Mouse (Mus musculus): ENCODE data around the gene Gm14085.
"Not testable (repeated sequence)": the region's sequence is repeated elsewhere in the genome, so short reads cannot be mapped to it uniquely, and the experiment has no call there.

The Gm14085 gene

DNA sequence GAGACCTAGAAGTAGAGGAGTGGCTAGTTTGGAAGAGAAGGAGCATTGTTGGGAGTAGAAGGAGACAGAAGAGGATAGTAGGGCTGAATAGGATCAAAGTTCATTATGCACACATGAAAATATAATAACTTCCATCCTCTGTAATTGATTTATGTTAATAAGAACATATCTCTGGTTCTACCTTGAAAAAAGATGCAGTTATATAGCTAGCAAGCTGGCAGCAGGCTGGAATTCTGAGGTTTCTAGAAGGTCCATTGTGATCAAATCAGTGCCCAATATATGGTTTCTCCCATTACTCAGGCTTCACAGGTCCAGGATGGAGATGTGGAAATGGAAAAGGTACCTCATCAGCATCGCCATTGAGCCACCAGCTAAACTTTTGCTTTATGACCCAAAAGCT, at the start of gene Gm14085:
Gene Gm14085, plus strand, starts transcription at position 301 of the 400 bp plus-strand sequence.
- in situ Hi-C loops (cut with MboI, MseI): no loop called here

DNA sequence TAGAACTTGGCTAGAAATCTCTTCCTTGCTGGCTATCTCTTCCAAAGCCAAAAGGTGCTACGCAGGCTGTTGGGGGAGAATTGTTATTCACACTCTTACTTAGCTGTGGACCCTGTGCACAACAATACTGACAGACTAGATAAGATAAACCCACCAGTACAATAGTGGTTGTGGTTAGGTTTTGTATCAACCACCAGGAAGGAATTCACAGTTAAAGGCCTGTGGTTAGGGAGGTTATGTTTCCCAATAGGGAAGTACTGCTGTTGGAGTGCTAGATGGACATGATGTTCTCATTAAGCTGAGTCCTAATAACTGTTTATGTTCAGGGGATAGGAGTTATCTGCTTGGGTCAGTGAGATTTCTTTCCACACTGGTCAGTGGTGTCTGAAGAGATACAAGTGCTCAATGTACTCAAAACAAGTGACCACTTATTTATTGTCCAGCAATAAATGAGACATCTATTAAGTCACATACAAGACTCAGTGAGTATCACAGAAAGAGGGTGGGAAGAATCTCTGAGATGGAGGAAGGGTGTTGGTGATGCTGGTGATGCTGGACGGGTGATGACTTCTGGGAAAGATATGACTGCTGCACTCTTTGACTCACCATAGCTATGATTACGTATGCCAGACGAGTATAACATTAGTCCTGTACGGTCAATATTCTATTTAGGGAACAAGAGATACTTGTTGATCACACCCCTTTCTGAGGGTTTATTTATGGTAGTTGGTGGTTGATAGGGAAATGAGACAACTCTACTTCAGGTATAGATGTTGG, 45.8 kb upstream of the Gm14085 start:
- in situ Hi-C loops (cut with MboI, MseI): not testable (repeated sequence)

DNA sequence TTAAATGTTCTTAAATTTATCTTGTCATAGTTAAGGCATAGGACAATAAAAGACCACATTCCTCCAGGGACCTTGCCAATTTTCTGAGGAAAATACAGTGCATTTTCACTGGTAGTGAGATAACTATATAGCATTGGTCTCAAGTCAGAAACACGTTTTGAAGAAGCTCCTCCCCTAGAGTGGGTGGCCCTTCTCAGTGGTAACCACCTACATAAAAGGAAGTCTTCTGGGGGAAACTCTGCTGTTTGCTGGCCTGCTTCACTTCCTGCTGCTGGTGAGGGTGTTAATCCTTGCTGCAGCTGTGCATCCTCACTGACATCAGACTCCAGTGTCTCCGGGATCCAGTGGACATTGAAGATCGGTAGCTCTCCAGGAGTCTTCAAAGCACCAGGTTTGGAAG, 44.2 kb upstream of the Gm14085 start:
- in situ Hi-C loops (cut with MboI, MseI): not testable (repeated sequence)

DNA sequence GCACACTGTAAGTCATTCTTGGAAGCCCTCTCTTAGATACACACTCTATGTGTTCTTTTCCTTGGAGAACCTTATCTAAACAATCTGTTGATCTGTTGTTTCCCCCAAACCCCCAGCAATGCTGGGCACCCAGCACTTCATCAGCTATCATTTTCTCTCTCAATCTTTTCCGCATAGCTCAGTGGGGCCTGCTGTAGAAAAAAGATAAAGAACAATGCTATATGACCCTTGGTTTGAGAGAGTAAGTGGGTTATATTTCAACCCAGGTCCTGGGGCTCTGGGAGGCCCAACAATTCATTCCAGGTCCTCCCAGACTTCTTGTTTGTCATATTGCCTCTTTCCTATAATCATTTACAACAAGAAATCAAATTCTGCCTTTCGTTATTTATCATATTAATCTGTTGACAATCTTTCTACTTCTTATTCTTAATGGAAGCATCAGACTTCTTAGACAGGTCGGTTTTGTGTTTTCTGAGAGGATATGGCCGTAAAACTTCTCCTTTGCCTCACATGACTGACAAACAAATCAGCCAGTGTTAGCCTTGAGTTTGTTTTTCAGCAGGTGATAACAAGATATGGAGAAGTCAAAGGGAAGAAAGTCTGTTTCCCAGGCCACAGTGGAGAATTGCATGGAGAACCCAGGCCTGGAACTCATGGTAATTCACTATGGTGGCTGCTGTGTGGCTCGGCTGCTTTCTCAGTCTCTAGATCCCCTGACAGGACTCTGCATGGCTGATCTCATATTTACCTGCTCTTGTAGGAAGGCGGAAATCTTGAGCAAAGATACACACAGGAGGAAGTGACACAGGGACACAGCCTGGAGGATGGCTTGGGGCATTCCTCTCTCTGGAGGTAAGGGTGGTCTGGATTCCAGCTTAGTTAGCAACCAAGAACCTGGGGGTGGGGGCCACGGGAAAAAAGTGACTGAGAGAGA, 43.5 kb upstream of the Gm14085 start:
- in situ Hi-C loops (cut with MboI, MseI): no loop called here

DNA sequence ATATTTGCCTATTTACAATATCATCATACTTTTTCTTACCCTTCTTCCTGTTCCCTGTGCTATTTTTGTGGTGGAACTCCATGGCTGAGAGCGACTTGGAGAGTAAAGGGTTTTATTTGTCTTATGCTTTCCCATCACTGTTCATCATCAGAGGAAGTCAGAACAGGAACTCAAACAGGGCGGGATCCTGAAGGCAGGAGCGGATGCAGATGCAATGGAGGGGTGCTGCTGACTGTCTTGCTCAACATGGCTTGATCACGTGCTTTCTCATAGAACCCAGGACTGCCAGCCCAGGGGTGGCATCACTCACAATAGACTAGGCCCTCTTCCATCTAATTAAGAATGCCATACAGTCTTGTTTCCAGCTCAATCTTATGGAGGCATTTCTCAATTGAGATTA, 34.4 kb upstream of the Gm14085 start:
- in situ Hi-C loops (cut with MboI, MseI): no loop called here

DNA sequence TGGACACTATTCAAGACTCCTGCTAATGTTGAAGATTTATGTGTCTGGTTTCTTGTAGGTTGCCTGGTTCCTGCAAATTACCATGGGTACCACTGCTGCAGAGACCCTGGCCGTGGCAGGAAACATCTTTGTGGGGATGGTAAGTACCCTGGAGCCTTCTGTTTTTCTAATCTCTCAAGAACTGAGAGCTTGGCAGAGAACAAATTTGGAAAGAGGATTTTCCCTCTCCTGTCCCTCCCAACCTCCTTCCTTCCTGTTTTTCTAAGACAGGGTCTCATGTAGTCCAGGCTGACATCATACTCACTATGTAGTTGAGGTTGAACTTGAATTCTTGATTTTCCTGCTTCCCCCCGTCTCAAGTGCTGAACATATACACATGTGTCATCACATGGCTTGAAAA, 32.3 kb upstream of the Gm14085 start:
- in situ Hi-C loops (cut with MboI, MseI): no loop called here

DNA sequence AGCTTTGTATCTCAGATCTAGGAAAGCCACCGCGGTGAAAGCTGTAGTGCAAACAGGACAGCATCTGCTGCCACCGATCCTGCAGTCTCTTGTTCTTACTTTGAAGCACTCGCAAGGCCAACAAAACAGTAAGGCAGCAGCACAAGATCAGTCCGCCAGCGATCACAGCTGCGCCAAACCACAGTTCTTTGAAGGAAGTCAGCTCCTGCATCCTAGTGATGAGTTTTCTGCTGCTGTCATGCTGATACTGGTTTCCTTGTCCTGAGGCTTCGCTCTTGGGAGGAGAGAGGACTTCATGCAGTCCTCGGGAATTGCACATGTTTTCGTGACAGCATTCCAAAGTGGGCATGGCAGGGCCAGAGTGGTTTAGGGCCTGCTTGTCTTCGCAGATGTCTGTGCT, 17.8 kb upstream of the Gm14085 start:
- in situ Hi-C loops (cut with MboI, MseI): no loop called here

DNA sequence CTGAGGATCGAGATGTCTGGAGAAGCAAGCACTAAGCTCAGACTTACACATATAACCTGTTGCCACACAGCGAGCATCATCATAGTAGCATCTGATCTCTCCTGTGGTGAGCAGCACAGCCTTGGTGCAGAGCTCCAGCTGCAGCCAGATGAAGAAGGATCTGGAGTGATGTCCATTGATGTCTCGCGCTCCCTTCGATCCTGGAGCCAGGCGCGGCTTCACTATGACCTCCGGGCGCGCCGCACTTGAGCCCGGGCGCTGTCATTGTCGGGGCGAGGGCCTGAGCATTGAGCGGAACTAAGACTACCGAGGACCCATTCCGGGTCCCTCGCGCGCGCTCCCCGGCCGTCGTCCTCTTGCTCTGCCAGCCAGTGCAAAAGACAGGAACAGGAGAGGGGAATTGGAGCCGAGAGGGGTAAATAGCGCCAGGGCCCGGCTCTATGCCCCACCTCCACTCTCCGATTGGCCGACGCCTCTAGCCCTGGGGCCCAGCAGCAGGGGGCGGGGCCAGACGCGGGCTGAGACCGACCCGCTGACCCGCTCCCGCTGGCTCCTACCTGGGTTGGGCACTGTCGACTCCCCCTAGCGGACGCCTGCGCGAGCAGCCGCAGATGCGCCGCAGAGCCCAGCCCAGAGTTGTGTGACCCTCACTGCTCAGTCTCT, 17.3 kb upstream of the Gm14085 start:
- in situ Hi-C loops (cut with MboI, MseI): no loop called here

DNA sequence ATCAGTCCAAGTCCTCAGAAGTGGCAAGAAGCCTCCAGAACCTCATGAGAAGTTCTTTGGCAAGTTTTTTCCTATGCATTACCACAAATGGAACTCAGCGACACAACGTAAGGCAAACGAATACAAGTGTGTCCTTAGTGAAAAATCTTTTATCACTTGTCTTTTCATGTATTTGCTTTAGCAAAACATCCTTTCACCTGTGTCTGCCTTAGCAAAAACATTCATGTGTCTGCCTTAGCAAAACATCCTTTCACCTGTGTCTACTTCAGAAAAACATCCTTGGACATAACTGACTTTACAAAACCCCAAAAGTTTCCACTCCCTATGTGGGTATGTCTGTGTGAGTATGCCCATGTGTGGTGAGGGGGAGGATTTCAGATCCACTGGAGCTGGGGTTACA, 15.5 kb upstream of the Gm14085 start:
- in situ Hi-C loops (cut with MboI, MseI): no loop called here

DNA sequence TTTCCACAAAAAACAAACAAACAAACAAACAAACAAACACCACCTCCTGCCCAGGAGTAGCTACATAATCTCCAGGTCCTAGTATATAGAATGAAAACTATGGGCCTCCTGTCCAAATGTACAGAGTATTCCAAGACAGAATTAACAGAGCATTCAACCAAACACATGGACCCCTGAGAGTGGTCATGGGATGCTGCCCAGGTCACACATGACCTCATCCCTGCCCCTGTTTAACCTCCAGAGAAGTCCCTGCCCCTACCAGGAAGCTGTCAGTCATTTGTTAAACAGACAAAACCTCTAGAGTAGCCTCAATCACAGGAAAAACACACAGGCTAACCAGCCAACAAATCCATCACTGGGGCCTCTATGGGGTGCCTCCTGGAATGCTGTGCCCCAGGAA, 8.2 kb upstream of the Gm14085 start:
- in situ Hi-C loops (cut with MboI, MseI): loop anchor here (5.0 kb wide), 1 partner anchor 74 kb away; no protein-coding TSS in a partner anchor

DNA sequence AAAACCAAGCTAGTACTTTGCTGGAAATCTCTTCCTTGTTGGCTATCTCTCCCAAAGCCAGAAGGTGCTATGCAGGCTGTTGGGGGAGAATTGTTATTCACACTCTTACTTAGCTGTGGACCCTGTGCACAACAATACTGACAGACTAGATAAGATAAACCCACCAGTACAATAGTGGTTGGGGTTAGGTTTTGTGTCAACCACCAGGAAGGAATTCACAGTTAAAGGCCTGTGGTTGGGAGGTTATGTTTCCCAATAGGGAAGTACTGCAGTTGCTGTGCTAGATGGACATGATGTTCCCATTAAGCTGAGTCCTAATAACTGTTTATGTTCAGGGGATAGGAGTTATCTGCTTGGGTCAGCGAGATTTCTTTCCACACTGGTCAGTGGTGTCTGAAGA, 954 bp upstream of the Gm14085 start:
- in situ Hi-C loops (cut with MboI, MseI): not testable (repeated sequence)

DNA sequence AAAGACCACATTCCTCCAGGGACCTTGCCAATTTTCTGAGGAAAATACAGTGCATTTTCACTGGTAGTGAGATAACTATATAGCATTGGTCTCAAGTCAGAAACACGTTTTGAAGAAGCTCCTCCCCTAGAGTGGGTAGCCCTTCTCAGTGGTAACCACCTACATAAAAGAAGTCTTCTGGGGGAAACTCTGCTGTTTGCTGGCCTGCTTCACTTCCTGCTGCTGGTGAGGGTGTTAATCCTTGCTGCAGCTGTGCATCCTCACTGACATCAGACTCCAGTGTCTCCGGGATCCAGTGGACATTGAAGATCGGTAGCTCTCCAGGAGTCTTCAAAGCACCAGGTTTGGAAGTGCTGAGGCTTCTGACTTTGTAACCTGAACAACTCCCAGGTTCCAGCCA, 913 bp downstream of the Gm14085 start:
- in situ Hi-C loops (cut with MboI, MseI): not testable (repeated sequence)

DNA sequence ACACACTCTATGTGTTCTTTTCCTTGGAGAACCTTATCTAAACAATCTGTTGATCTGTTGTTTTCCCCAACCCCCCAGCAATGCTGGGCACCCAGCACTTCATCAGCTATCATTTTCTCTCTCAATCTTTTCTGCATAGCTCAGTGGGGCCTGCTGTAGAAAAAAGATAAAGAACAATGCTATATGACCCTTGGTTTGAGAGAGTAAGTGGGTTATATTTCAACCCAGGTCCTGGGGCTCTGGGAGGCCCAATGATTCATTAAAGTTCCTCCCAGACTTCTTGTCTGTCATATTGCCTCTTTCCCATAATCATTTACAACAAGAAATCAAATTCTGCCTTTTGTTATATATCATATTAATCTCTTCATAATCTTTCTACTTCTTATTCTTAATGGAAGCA, 1.4 kb downstream of the Gm14085 start:
- in situ Hi-C loops (cut with MboI, MseI): not testable (repeated sequence)

DNA sequence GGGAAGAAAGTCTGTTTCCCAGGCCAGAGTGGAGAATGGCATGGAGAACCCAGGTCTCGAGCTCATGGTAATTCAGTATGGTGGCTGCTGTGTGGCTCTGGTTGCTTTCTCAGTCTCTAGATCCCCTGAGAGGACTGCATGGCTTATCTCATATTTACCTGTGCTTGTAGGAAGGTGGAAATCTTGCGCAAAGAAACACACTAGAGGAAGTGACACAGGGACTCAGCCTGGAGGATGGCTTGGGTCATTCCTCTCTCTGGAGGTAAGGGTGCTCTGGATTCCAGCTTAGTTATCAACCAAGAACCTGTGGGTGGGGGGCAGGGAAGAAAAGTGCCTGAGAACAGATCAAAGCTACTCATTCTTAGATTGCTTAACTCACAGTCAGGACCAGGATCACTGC, 1.9 kb downstream of the Gm14085 start:
- in situ Hi-C loops (cut with MboI, MseI): no loop called here

DNA sequence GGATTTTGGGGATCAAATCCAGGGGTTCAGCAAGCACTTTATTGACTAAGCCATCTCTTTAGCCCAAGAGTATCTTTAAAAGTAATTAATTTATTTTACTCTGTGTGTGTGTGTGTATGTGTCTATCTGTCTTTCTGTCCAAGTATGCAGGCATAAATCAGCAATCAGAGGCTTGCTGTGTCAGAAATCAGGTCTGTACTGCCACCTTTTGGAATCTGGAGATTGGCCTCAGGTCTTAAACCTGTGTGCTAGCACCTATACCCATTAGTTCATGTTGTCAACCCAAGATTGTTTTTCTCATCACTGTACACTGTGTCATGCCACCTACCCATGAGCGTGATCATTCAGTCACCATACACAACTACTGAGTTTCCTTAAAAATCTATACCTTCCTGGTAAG, 45.0 kb downstream of the Gm14085 start:
- in situ Hi-C loops (cut with MboI, MseI): not testable (repeated sequence)

DNA sequence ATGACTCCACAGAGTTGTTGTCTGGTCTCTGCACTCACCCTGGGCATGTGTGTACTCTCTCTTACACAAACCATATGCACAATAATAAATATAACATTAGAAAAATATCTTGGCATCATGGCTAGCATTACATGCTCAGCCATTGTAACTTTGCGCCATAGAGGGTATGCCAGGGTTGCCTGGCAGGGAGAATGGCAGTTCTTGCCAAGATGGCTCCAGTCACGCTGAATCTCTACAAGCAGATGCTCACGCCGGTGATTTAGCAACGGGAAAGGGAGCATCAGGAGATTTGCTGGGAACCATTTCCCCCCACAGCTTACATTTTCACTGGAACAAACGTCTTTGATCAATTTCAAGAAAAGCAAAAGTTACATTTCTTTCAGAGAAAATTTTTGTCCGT, 46.5 kb downstream of the Gm14085 start:
- in situ Hi-C loops (cut with MboI, MseI): no loop called here

DNA sequence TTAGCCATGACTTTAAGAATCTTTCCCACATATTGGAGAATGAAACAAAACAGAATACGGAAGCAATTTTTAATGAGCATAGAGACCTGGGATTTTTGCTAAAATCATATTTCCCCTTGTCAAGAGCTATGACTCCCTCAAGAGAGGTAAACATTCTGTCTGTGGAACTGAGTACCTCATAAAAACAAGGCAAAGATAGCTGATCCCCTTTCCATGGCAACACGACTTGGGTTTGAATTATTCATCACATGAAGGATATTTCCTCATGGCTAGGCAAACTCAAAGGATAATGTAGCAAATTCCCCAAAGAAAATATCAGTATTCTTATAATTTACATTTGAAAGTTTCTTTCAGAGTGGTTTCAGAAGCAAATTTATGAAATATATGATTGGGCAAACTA, 47.0 kb downstream of the Gm14085 start:
- in situ Hi-C loops (cut with MboI, MseI): no loop called here

DNA sequence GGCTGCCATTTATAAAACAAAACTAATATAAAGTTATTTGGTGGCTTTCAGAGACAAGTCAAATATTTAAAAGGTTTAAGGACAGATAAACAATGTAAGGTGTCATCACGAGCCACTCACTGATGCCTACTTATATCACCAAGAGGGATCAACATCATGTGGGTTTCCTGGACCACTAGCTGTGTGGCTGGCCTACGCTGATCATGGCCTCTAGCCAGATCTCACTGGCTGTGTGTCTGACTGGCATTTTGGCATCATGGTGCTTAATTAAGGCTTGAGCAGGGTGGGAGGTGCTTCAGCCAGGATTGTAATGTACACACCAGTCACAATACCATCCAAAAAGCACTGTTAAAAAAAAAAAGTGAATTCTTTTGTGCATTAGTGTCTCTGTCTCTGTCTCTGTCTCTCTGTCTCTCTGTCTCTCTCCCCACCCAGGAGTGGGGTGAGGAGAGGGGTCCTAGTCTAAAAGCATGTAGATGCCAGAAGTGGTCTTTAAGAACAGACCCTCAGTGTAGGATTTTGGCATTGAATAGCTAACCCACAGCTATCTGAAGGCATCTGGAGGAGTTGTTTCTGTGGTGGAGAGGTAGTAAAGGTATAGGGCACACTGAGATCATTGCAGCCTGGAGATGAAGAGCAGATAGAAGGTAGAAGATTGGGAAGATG, 47.5 kb downstream of the Gm14085 start:
- in situ Hi-C loops (cut with MboI, MseI): no loop called here

DNA sequence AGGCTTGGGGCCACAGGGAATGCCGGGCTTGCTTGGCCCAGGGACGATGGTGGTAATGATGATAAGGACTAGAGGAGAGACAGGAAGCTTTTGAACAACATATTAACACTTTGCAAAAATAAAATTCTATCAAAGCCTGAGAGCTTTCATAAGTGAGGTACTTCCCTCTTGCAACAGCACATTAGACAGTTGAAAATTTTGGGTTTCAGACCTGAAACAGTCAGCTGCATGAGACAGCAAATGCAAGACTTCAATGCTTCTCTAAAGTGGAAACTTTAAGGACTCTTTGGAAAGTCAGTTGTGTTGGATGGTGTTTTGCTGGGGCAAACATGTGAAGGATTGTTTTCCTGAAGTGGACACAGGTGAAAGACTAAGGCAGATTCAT, 48.1 kb downstream of the Gm14085 start:
- in situ Hi-C loops (cut with MboI, MseI): no loop called here

DNA sequence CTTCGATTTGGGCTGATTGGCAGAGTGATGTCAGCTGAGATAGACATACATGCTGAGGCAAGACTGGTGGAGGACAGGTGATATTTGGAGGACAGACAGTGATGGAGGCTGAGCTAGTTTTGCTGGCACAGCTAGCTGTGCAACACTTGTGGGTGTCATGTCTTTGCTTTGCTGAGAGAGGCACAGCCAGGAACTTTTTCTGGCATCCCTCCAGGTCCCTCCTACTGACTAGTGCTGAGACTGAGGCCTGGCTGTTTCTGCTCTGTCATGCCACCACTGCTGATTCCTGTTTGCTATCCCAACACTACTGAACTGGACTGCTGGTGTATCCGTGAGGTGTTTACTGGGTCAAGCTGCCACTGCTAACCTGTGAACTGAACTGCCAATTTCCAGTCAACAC, 48.6 kb downstream of the Gm14085 start:
- in situ Hi-C loops (cut with MboI, MseI): no loop called here

DNA sequence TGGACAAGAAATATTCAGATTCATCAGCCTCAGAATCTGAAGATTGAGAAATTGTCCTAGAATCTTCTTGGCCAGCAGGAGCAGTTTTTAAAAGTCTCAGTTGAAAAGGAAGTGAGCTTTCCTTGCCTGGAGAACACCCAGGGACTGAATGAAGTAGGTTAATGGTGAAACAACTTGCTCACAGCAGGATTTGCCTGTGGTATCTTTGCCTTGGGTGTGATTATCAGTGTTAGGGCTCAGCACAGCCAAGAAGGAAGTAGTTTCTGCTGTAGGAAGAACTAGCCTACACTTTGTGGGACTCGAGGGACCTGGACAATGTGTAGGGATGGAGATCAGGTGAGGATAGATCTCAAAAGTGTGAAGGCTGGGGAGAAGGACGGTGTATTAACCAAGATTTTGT, 49.9 kb downstream of the Gm14085 start:
- in situ Hi-C loops (cut with MboI, MseI): no loop called here

DNA sequence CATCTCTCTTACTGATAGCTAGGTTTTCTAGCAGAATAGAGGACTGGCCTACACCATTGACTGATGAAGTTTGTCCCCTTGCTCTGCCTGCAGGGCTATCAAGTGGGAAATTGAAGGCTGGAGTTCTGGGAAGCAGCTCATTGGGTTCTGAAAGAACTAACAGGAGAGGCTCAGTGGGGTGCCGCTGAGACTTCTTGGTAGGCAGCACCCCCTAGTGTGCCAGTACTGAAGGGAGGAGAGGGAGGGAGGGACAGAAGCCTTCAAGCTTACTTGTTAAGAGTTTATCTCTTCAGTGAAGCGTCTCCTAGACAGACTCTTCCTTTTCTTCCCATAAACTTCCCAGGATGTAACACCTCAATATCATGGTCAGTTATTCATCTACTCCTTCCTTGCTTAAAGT, 73.6 kb downstream of the Gm14085 start:
- in situ Hi-C loops (cut with MboI, MseI): no loop called here

All from T-helper 2 cell (primary cell).